Comparison of ENCODE assay signal across 20 mouse cellular contexts in the genomic region with DNA sequence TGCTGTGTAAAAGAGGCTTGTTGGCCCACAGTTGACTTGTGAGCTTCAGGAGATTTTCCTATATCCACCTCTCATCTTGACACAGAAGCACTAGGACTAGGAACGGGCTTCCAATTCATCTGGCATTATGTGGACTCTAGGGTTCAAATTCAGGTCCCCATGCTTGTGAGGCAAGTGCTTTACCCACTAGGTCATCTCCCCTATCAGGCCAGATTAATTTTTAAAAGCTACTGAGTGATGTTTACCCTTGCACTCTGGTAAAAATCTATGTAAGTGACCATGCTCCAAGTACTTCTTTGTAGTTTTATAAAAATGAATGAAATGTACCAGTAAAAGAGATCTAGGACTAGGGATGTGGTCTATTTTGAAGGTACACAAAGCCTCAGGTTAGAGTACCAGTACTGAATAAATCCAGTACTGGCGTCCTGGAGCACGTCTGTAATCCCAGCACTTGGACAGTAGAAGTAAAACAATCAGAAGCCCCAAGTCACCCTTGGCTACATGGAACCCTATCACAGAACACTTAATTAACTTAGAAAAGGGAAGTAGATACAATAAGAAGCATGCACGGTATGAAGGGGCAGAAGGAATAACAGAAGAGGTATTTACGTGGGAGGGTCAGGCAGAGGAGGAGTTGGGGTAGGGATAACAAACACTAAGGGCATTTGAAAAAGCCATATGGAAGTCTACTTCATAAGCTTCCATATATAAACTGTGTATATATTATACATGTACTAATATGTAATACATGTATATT.
"Had no signal": no experiment of that assay in that cellular context is flagged by ENCODE, and none has a peak within 500 bp of the region (broad histone marks: within the 10 kb centered on the region; RNA-seq: fewer than 3 reads in every experiment).

No protein-coding gene starts in this region.

- H3K27ac ChIP-seq: kidney, embryonic 15.5 days; limb, embryonic 12.5 days; limb, embryonic 15.5 days; liver, embryonic 13.5 days; midbrain, embryonic 12.5 days; midbrain, embryonic 15.5 days; neural tube, embryonic 13.5 days; stomach, embryonic 15.5 days had no signal

- ATAC-seq: midbrain, embryonic 15.5 days had no signal

- H3K36me3 ChIP-seq: kidney, embryonic 15.5 days; limb, embryonic 12.5 days; limb, embryonic 15.5 days; liver, embryonic 13.5 days; midbrain, embryonic 12.5 days; midbrain, embryonic 15.5 days; neural tube, embryonic 13.5 days; stomach, embryonic 15.5 days had no signal

- H3K9me3 ChIP-seq: kidney, embryonic 15.5 days; limb, embryonic 12.5 days; limb, embryonic 15.5 days; liver, embryonic 13.5 days; midbrain, embryonic 12.5 days; midbrain, embryonic 15.5 days; neural tube, embryonic 13.5 days; stomach, embryonic 15.5 days had no signal

- DNase-seq: kidney, adult 11 months; layer of hippocampus, postnatal 36 days; left cerebral cortex, postnatal 4 days; liver, embryonic 13.5 days; lung, adult 2 months; lung, postnatal 14 days; lung, postnatal 4 days; retina, postnatal 1 day; right cerebral cortex, postnatal 25 days; spleen, adult 18-20 months; thymus, postnatal 25 days had no signal

- H3K27me3 ChIP-seq: kidney, embryonic 15.5 days; limb, embryonic 12.5 days; limb, embryonic 15.5 days; liver, embryonic 13.5 days; midbrain, embryonic 12.5 days; midbrain, embryonic 15.5 days; neural tube, embryonic 13.5 days; stomach, embryonic 15.5 days had no signal

- H3K4me3 ChIP-seq: kidney, embryonic 15.5 days; left cerebral cortex, adult 2 months; limb, embryonic 12.5 days; limb, embryonic 15.5 days; liver, embryonic 13.5 days; midbrain, embryonic 12.5 days; midbrain, embryonic 15.5 days; myocyte; neural tube, embryonic 13.5 days; stomach, embryonic 15.5 days had no signal

- H3K9ac ChIP-seq: kidney, embryonic 15.5 days; limb, embryonic 12.5 days; limb, embryonic 15.5 days; liver, embryonic 13.5 days; midbrain, embryonic 12.5 days; midbrain, embryonic 15.5 days; neural tube, embryonic 13.5 days; stomach, embryonic 15.5 days had no signal

- H3K4me2 ChIP-seq: kidney, embryonic 15.5 days; limb, embryonic 12.5 days; limb, embryonic 15.5 days; liver, embryonic 13.5 days; midbrain, embryonic 12.5 days; midbrain, embryonic 15.5 days; neural tube, embryonic 13.5 days; stomach, embryonic 15.5 days had no signal

- H3K4me1 ChIP-seq: limb, embryonic 15.5 days; midbrain, embryonic 15.5 days had no signal
